Mouse (Mus musculus) cerebellum, postnatal 4 days (tissue): ENCODE measurements around the gene Prex1.

Source experiments
- DNase-seq, 2 experiments: peaks; one replicate each; pipeline ENCODE4 v3.0.0; 2022; ENCODE audit warnings: low spot score in 2 of 2, mixed read lengths in 1 of 2

The Prex1 gene

DNA sequence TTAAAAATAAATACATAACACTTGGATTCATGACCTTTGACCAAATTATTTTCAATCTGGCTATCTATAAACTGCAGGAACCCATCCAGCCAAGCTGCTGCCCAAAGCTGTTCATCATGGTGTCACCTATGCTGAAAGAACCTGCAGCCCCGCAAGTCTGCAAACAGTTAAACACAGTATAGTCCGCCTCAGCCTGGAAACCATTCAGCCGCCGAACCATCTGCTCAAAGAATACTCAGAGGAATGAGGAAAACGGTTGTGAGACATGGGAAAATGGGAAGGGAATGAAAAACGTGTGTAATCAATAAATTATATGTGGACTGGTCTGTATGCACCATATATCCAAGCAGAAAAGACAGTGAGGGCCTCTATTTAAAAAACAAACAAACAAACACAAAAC lies 13.3 kb upstream of the Prex1 start:
- DNase-seq = no peak

DNA sequence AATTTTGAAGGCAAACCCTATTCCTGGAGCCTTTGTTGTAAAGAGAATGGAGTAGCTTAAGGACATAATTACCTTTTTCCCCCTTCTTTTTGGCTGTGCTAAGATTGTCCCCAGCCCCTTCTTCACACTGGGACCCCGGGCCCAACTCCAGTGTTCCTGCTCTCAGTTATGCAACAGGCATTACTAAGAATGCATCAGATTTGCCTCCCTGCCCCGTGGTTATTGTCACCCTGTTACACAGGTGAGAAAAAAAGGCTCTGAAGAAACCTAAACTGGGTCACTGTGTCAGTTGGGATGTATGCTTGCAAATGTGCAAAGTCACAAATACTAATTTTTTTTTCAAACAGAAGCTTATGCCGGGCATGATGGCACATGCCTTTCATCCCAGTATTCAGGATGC lies 6.8 kb upstream of the Prex1 start:
- DNase-seq = no peak

DNA sequence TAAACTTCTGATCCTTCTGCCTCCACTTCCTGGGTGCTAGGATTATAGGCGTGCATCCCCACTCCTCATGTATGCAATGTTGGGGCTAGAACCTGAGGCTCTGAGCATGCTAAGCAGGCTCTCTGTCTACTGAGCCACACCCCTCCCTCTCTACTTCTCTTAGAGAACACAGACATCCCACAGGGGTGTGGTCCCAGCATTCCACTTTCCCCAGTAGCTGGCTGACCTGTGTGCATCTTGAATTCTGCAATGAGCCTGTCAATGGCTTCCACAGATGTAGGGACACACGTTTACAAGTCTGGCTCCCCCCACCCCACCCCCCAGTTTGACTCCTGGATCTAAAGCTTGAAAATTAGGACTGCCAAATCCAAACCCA lies 6.3 kb upstream of the Prex1 start:
- DNase-seq = no peak

- DNase-seq = no peak
These were observed 5.8 kb upstream of the Prex1 start for GRCm38 (mm10) chr2:166719301-166719929.

DNA sequence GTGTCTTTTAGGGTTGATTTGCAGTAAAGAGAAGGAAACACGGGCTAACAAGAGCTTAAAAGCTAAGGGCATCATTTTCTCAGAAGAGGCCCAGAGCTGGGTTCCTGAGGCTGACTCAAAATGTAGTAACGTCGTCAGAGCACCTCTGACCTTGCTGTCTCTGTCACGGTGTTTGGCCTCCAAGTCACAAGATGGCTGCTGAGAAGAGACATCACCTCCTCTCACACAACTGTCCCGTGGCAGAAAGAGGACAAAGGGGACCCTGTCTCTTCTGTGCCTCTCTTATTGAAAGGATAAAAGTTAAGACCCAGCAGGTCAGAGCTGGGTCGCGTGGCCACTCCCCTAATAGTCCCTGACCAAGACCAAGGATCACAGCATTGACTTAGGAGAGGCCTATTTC lies 2.4 kb upstream of the Prex1 start:
- DNase-seq = no peak

DNA sequence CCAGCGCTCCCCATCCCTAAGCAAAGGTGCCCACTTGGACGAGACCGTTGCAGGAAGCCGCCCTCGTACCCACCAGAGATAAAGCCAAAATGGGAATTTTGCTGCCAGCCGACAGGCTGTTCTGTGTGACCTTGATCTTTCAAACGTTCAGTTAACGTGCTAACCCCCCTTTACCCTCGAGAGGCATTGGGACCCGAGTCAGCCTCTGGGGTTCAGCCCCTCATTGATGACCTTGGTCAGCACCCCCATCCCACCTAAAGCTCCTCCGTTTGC lies 731 bp upstream of the Prex1 start:
- DNase-seq = no peak

DNA sequence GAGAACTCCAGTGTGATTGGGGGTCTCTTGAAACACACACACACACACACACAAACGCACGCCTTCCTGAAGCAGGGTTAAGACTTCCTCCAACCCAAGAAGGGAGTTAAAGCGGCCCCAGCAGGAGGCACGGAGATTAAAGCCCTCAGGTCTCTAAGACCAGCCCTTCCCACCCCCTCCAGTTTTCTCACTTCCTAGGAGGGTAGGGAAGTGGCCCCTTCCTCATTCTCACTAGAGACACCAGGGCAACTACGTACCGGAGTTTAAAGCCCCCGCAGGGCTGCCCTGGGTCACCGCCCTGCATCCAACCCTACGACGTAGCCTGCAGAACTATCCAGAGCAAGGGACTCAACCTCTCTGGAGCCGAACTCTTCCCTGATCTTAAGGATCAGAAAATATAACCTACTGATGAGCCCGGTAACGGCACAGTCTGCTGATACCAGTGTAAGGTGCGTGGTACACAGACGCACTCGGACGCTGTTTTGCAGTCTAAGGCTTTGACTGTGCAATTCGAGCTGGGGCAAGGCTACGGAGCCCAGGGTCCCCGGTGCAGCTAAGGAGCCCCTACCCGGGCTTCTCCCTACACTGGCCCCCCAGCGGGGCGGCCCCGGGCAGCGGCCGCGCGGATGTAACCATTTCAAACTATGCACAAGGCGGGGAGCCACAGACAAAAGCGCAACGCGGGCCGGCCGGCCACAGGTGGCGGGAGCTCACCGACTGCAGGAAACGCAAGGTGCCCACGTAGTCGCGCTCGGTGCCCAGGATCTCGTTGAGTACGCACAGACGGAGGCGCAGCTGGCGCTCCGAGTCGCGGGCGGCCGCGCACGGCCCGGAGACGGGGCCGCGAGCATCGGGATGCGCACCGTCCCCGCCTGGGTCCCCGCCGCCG lies 587 bp downstream of the Prex1 start:
- peak in 1 of 2 experiments; percentile 18 for DNase-seq

DNA sequence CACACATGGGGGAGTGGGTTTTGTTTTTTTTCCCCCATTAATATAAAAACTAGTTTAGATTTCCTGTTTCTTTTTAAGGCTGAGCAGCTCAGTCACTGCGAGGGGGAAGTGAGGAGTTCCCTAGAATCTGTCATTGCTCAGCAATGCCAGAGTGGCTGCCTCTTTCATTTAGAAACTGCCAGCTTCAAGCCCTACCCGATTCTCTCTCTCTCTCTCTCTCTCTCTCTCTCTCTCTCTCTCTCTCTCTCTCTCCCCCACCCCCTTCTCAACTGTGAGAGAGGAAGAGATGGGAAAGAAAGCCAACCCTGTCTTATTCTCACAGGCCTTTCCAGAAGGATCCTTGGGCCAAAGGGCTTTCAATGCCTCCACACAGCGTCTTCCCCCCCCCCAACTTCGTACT lies 1.3 kb downstream of the Prex1 start:
- no peak for DNase-seq

DNA sequence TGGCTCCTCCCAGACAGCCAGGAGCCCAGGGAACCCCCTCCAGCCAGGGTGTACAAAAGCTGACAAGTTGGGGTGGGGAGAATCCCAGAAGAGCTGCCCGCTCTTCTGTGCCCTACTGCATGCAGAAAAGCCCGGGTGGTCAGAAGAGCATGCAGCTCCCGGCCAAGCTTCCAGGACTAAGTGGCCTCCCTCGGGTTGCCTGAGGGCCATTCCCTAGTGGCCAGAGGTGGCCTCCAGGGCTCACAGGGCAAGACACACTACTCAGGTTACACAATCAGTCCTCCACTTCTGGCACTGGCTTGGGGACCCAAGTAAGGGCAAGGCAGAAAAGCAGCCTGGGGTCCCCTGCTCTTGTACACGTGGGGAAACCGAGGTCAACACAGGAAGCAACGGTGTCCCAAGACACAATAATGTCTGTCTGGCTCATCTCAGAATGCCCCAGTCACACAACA lies 1.9 kb downstream of the Prex1 start:
- no peak for DNase-seq

- no peak for DNase-seq
These were observed 3.7 kb downstream of the Prex1 start for GRCm38 (mm10) chr2:166709883-166710282.

GRCm38 (mm10) chr2:166708304-166708703 lies 5.3 kb downstream of the Prex1 start:
- DNase-seq = no peak

DNA sequence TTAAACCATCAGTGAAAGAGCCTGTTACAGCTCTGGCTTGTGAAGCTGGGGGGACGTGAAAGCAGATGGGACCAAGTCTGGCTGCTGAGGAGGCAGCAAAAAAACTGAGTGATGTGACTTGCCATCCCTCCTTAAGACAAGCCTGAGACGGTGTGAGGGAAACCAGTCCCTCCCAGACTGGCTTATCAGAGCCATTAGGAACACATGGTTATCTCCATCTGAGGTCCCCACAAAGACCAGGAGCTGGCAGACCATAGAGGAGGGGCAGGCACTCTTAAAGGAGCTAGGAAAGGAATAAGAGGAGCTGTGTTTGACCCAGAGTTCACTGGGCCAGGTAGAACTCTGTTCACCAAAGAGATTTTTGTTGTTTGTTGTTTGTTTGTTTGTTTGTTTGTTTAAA lies 7.1 kb downstream of the Prex1 start:
- no peak for DNase-seq

GRCm38 (mm10) chr2:166703491-166703890 lies 10.1 kb downstream of the Prex1 start:
- no peak for DNase-seq

DNA sequence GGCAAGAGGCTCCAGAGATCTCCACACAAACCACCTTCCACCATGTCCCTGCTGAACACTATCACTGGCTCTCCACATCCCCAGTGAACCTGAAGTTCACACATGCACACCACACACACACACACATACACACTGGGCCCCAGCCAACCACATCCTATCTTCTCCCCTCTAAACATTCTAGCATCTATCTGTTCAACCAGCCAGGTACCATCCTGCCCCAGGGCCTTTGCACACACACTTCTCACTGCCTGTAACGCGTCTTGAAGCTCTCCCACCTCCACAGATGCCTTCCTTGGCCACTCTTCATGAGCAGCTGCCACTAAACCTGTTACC lies 11.6 kb downstream of the Prex1 start:
- DNase-seq = no peak

DNA sequence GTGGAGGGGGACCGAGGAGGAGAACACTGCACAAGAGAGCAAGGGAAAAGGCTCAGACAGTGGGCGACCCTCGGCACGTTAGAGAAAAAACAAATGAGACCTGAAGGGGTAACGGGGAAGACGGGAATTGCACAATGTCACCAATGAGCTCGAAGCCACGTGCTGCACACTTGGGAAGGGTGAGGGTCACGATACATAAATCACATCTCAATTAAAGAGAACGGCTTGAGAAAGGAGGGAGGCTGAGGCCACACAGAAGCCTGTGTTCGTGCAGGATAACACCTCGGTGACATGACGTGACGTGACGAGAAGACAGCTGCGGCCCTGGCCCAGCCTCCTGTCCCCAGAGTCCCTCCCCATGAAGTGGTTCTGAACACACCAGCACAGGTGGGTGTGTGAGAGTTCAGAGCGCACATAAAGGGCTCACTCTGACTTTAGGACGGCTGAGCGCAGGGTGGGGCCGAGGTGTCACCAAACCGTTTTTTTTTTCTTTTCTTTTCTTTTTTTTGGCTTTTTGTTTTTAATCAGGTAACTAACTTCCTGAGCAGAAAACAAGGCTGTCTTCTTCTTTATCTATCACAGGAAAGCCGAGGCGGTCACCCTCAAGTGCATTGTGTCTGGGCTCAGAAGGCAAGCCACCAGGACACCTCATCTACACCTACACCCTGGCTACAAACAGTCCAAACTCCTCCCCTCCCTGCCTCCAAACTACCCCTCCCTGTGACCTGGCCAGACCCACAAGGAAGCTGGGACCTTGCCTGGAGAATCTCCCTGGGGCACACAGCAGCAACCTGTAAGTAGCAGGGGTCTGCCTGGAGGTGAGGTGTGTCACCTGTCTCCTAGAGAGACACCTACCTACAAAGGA lies 12.2 kb downstream of the Prex1 start:
- no peak for DNase-seq

GRCm38 (mm10) chr2:166700732-166701131 lies 12.9 kb downstream of the Prex1 start:
- DNase-seq = no peak

GRCm38 (mm10) chr2:166700116-166700515 lies 13.5 kb downstream of the Prex1 start:
- no peak for DNase-seq

DNA sequence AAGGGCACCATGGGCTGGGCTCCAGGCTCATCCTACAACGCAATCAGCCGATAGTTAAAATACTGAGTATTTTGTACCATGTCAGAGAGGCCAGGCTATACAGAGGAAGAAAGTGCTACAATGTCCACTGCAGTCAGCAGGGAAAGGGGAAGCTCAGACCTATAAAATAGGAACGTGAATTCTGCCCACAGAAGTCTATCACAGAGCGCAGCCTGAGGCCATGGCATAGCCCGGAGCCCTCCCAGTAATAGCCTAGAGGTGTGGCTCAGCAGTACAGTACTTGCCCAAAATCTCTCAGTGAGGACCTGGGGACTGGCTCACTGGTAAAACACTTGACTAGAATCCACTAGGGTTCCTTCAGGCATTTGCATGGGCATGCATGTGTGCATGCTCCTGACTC lies 14.1 kb downstream of the Prex1 start:
- no peak for DNase-seq

- no peak for DNase-seq
These were observed 19.0 kb downstream of the Prex1 start for GRCm38 (mm10) chr2:166694616-166695015.

DNA sequence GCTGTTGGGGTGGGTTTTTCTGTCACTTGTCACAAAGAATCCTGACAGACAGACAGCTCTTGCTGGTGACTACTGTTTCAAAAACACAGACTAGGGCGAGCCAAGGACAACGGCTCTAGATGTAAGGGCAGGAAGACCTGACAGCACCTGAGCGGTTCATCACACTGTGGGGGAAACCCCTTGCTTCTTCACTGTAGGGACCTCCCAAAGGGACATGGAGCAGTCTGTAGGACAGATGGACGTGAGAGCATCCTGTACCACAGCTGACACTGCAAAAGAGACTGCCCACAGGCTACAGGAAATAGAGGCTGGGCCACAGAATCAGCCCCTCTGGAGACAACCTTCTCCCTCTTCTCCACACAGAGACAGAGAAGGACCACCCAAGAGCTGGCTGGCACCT lies 20.2 kb downstream of the Prex1 start:
- no peak for DNase-seq

- peak in 1 of 2 experiments; percentile 28 for DNase-seq
These were observed 21.8 kb downstream of the Prex1 start for GRCm38 (mm10) chr2:166691602-166692509.

- DNase-seq = no peak
These were observed 26.7 kb downstream of the Prex1 start for GRCm38 (mm10) chr2:166686917-166687316.
